Mouse (Mus musculus) frontal cortex, adult 2 months (tissue): Measurements from ENCODE around the gene Bach2. TPM values are rescaled to one million over a fixed set of nuclear protein-coding genes. Genes with fewer than 3 reads are reported as not detected.
A peak's percentile ranks its signal among the peaks of the same experiment; 100 is the strongest.

Source experiments
- DNase-seq, 2 experiments: peaks; one replicate each; pipeline ENCODE4 v3.0.0; 2022; ENCODE audit warnings: low spot score in 1 of 2; ENCODE audit errors: extremely low spot score in 1 of 2
- polyA plus RNA-seq: library from polyadenylated mRNA; depleted of rRNA; stranded (reverse); fragments of >200 nt; gene quantifications from 2 replicates; pipeline ENCODE4 v1.2.3, GENCODE M21; 2012

Bach2 gene
- polyA plus RNA-seq, 1 experiment = 4.8 TPM

- no peak for DNase-seq
Measured at GRCm38 (mm10) chr4:32324111-32324510, 85.5 kb downstream of the Bach2 start.

GRCm38 (mm10) chr4:32324967-32325366 is 86.4 kb downstream of the Bach2 start:
- DNase-seq = no peak

- no peak for DNase-seq
Measured at GRCm38 (mm10) chr4:32325596-32325995, 87.0 kb downstream of the Bach2 start.

- no peak for DNase-seq
Measured at GRCm38 (mm10) chr4:32326279-32326678, 87.7 kb downstream of the Bach2 start.

GRCm38 (mm10) chr4:32326860-32327259 is 88.3 kb downstream of the Bach2 start:
- DNase-seq = no peak

GRCm38 (mm10) chr4:32327626-32328025 is 89.0 kb downstream of the Bach2 start:
- DNase-seq = no peak

GRCm38 (mm10) chr4:32328561-32328960 is 90.0 kb downstream of the Bach2 start:
- DNase-seq = no peak

GRCm38 (mm10) chr4:32330584-32331314 is 92.1 kb downstream of the Bach2 start:
- DNase-seq = no peak

GRCm38 (mm10) chr4:32332028-32332427 is 93.4 kb downstream of the Bach2 start:
- no peak for DNase-seq

- DNase-seq = no peak
Measured at GRCm38 (mm10) chr4:32334131-32334530, 95.5 kb downstream of the Bach2 start.

GRCm38 (mm10) chr4:32334765-32335164 is 96.2 kb downstream of the Bach2 start:
- DNase-seq = no peak

- DNase-seq = no peak
Measured at GRCm38 (mm10) chr4:32335659-32336058, 97.1 kb downstream of the Bach2 start.

GRCm38 (mm10) chr4:32336642-32337041 is 98.0 kb downstream of the Bach2 start:
- DNase-seq = peak in 1 of 2 experiments; percentile 42

- no peak for DNase-seq
Measured at GRCm38 (mm10) chr4:32337638-32338037, 99.0 kb downstream of the Bach2 start.

- no peak for DNase-seq
Measured at GRCm38 (mm10) chr4:32338451-32338850, 99.8 kb downstream of the Bach2 start.

- no peak for DNase-seq
Measured at GRCm38 (mm10) chr4:32340844-32341243, 102.2 kb downstream of the Bach2 start.

- DNase-seq = no peak
Measured at GRCm38 (mm10) chr4:32342269-32342668, 103.7 kb downstream of the Bach2 start.

GRCm38 (mm10) chr4:32343256-32344165 is 104.9 kb downstream of the Bach2 start:
- no peak for DNase-seq

GRCm38 (mm10) chr4:32344276-32344675 is 105.7 kb downstream of the Bach2 start:
- no peak for DNase-seq

GRCm38 (mm10) chr4:32347202-32347601 is 108.6 kb downstream of the Bach2 start:
- DNase-seq = no peak

- DNase-seq = no peak
Measured at GRCm38 (mm10) chr4:32347711-32348110, 109.1 kb downstream of the Bach2 start.

- DNase-seq = no peak
Measured at GRCm38 (mm10) chr4:32349361-32349760, 110.8 kb downstream of the Bach2 start.
